Mouse (Mus musculus): Measurements from ENCODE around the gene Eri3. TPM values are rescaled to one million over a fixed set of nuclear protein-coding genes. Genes with fewer than 3 reads are reported as not detected.

Eri3 gene
- polyA plus RNA-seq, 1 experiment: not detected

DNA sequence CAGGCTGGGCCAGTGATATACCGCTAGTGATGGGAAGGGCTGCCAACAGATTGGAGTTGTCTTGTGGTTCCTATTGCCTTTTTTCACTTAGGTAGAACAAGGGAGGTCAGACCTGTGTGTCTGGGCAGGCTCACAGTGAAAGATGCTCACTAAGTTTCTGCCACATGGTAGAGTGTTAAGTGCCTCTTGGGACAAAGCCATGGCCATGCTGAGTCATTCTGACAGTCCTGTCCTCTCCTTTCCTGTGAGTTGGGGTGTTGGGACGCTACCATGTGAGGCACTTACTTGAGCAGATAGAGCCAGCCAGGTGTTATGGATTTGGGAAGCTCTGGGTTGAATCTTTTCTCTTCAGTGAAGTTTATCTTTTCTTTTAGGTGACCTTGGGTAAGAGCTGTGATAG lies 40.6 kb downstream of the Eri3 start:
- Histone ChIP-seq H3K4me3 (ENCODE audit: insufficient read depth, low read depth, low read length) (no peak overlapping the region), H3K4me1 (ENCODE audit: control insufficient read depth, insufficient read depth, low read length) (peaks cover 6% of the 10 kb centered on the region), H3K27ac (ENCODE audit: insufficient read depth, low read depth, low read length) (no peak overlapping the region)
- no peak for TF ChIP-seq CTCF (IDR thresholded peaks at IDR 0.05; ENCODE audit: insufficient read depth, low read depth, low read length)
- no peak for TF ChIP-seq POLR2A (IDR thresholded peaks at IDR 0.05; ENCODE audit: insufficient read depth, low read depth, low read length)
- 90% methylated on average over 2 of the region's 2 CpGs for WGBS

DNA sequence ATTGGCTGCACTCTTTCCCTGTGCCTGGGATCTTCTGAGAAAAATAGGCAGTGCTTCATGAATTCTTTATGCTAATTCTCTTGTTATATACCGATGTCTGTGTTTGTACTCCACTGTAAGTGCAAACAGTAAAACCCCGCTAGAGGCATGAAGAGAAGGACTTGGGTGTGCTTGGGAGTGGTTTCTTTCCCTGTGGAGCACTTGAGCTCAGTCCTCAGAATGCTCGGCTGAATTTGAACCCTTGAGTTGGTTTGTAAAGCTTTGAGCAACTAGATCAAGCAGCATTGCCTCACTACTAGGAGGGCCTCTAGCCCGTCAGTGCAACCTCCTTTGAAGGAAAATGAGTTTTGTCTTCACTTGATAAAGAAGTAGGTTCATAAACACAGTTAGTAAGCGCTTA lies 42.0 kb downstream of the Eri3 start:
- Histone ChIP-seq H3K27ac (ENCODE audit: insufficient read depth, low read depth, low read length) (no peak overlapping the region), H3K4me3 (ENCODE audit: insufficient read depth, low read depth, low read length) (no peak overlapping the region), H3K4me1 (ENCODE audit: control insufficient read depth, insufficient read depth, low read length) (peaks cover 6% of the 10 kb centered on the region)
- no peak for TF ChIP-seq POLR2A (IDR thresholded peaks at IDR 0.05; ENCODE audit: insufficient read depth, low read depth, low read length)
- TF ChIP-seq CTCF (IDR thresholded peaks at IDR 0.05; ENCODE audit: insufficient read depth, low read depth, low read length): no peak
- 93% methylated on average over 5 of the region's 5 CpGs for WGBS

DNA sequence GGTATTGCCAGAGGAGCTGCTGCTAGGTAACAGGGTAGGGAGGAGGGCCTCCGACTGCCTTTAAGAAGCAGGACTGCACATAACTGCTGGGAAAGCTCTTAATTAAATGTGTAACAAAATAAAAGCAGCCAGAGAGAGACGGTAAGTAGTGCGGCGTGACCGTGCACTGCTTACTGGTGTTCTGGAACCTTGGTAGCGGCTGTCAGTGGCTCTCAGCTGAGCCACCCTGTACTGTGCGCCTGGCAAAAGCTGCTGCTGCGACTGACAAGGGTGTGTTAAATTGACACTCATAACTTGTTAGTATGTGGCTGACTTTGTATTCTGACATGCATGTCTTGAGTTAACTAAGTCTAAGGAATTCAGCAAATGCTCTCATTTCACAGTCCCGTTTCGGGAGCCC lies 45.1 kb downstream of the Eri3 start:
- TF ChIP-seq POLR2A (IDR thresholded peaks at IDR 0.05; ENCODE audit: insufficient read depth, low read depth, low read length): no peak
- no peak for TF ChIP-seq CTCF (IDR thresholded peaks at IDR 0.05; ENCODE audit: insufficient read depth, low read depth, low read length)
- H3K4me1 ChIP-seq (ENCODE audit: control insufficient read depth, insufficient read depth, low read length): 0 out of 2 replicates have a peak, but pooled peaks cover 2% of the 10 kb centered on the region
- H3K4me3 ChIP-seq (ENCODE audit: insufficient read depth, low read depth, low read length): no peak overlapping the region
- no peak overlapping the region for H3K27ac ChIP-seq (ENCODE audit: insufficient read depth, low read depth, low read length)
- WGBS: 67% methylated on average over 10 of the region's 10 CpGs

DNA sequence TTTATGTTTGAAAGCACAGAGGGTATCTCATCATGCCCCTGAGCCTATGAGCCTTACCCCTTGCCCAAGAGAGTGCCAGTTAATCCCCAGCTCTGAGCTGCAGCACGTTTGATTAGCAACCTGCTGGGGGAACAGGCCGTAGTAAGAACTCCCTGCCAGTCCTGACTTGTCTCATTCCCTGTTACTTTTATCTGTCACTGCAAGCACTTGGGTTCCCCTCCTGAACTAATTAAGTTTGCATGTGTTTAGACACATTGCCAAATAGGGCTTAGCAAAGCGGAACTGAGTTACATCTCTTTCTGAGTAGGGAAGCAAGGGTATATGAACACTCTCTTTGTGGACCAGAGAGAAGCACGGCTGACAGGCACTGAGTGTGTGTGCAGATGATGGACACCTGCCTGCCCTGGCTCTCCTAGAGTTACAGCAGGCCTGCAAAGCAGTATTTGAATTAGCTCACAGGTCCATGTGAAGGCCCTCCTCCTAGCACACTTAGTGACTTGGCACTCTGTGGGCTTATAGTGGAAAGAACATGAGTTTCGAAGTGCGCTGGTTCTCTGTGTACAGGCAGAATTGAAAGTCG lies 49.9 kb downstream of the Eri3 start:
- TF ChIP-seq POLR2A (IDR thresholded peaks at IDR 0.05; ENCODE audit: insufficient read depth, low read depth, low read length): no peak
- no peak for TF ChIP-seq CTCF (IDR thresholded peaks at IDR 0.05; ENCODE audit: insufficient read depth, low read depth, low read length)
- 70% methylated on average over 7 of the region's 7 CpGs for WGBS
- peaks cover 14% of the 10 kb centered on the region for H3K4me1 ChIP-seq (ENCODE audit: control insufficient read depth, insufficient read depth, low read length)
- no peak overlapping the region for H3K27ac ChIP-seq (ENCODE audit: insufficient read depth, low read depth, low read length)
- no peak overlapping the region for H3K4me3 ChIP-seq (ENCODE audit: insufficient read depth, low read depth, low read length)

DNA sequence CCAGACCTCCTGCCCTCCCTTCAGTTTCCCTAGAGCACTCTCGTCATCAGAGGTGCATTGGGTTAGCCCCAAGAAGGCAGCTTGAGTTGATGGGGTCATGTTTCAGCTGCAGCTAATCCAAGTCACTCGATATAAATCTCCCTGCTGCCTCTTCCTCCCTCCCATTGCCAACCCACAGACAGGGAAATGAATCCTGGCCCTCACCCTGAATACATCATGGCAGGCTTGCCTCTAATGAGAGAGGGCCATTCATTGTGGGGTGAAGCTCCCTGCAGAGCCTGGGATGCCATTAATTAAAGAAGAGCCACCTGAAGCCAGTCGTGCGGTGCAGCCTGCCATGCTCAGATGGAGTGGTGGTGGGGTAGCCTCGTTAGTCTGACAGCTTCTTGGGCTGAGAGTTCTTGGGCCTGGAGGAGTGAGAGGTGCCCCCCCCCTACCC lies 51.2 kb downstream of the Eri3 start:
- 69% methylated on average over 5 of the region's 5 CpGs for WGBS
- Histone ChIP-seq H3K4me3 (ENCODE audit: insufficient read depth, low read depth, low read length) (no peak overlapping the region), H3K4me1 (ENCODE audit: control insufficient read depth, insufficient read depth, low read length) (peaks cover 23% of the 10 kb centered on the region), H3K27ac (ENCODE audit: insufficient read depth, low read depth, low read length) (no peak overlapping the region)
- TF ChIP-seq CTCF (IDR thresholded peaks at IDR 0.05; ENCODE audit: insufficient read depth, low read depth, low read length) (no peak), POLR2A (IDR thresholded peaks at IDR 0.05; ENCODE audit: insufficient read depth, low read depth, low read length) (no peak)

DNA sequence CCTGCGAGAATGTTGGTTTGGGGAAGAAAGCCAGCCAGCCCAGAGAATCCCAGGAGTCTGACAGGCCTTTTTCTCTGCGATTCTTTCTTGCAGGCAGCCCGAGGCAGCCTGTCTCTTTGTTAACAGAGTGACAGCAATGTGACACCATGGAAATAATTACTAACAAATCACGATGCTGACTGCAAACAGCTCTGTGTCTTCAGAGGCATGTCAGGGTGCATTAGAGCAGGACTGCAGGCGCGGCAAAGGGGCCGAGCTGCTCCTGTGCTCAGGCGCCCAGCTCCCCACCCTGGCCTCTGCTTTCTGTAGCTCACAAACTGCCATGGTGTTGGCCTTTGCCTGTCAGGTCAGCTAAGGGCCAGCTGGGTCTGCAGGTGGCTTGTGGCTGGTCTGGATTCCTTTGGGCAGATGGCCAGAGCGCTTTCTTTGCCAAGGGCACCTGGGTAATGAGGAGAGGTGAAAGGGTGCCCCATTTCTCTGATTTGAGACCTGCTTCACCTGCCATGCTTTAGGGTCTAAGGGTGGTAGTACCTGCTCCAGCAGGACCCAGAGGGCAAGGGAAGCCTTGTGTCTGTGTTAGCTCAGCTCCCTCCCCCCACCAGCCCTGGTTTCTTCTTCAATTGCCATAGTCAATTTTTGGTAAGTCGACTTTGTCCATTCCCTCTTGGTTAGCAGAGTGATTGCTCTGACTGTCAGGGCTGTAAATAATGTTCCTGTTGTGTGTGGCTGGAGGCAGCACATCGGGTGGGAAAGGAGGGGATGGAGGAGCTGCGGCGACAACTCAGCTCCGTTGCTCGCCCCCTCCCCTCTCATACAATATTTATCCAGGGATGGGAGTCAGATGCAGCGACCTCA lies 55.2 kb downstream of the Eri3 start:
- no peak overlapping the region for H3K27ac ChIP-seq (ENCODE audit: insufficient read depth, low read depth, low read length)
- WGBS: 67% methylated on average over 16 of the region's 16 CpGs
- H3K4me1 ChIP-seq (ENCODE audit: control insufficient read depth, insufficient read depth, low read length): peaks cover 41% of the 10 kb centered on the region
- H3K4me3 ChIP-seq (ENCODE audit: insufficient read depth, low read depth, low read length): no peak overlapping the region
- TF ChIP-seq POLR2A (IDR thresholded peaks at IDR 0.05; ENCODE audit: insufficient read depth, low read depth, low read length) (no peak), CTCF (IDR thresholded peaks at IDR 0.05; ENCODE audit: insufficient read depth, low read depth, low read length) (no peak)

DNA sequence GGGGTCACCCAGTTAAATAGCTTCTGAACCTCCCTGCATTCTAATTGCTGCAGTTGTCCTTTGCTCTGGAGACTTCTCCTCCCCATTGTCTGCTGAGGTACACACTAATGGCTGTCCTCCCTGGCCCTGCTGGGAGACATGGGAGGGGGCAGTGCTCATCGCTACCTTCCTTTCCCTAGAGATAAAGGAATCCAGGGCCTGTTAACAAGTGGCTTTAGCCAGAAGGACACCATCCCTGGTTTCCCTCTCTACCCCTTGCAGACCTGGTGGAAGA lies 55.7 kb downstream of the Eri3 start:
- no peak overlapping the region for H3K27ac ChIP-seq (ENCODE audit: insufficient read depth, low read depth, low read length)
- H3K4me1 ChIP-seq (ENCODE audit: control insufficient read depth, insufficient read depth, low read length): peaks cover 41% of the 10 kb centered on the region
- H3K4me3 ChIP-seq (ENCODE audit: insufficient read depth, low read depth, low read length): no peak overlapping the region
- no peak for TF ChIP-seq CTCF (IDR thresholded peaks at IDR 0.05; ENCODE audit: insufficient read depth, low read depth, low read length)
- no peak for TF ChIP-seq POLR2A (IDR thresholded peaks at IDR 0.05; ENCODE audit: insufficient read depth, low read depth, low read length)
- WGBS: 96% methylated on average over 1 of the region's 1 CpGs

DNA sequence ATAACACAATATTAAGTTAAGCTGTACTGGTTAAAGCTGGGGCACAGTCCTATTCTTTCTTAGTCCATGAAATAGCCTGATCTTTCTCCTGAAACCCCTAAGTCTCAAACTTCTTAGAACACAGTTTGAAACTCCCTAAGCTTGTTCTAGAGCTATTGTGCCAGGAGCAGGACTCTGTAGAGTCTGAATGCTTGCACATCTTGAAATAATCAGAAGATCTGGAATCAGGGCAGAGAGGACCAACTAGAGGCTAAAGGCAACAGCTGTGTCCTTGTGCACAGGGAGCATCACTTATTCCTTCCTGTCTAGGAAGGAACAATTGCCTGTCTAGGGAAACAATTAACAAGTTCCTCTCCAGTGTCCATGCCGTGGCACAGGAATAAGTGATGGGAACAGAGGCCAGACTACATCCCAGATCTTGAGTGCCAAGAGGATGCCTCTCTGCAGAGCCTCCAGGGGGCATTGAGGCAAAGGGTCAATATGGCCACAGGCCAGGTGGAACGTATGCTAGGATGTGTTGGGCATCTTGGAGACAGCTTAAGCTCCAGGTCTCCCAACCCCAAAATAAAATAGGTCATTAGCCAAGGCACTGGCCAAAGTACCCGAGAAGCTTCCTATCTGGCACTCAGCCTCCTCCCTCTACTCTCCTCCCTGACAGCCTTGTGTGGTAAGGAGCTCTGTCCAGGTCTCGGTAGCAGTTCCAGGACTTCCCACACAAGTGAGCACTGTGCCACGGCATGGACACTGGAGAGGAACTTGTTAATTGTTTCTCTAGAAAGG lies 56.9 kb downstream of the Eri3 start:
- TF ChIP-seq POLR2A (IDR thresholded peaks at IDR 0.05; ENCODE audit: insufficient read depth, low read depth, low read length): no peak
- no peak for TF ChIP-seq CTCF (IDR thresholded peaks at IDR 0.05; ENCODE audit: insufficient read depth, low read depth, low read length)
- 86% methylated on average over 5 of the region's 5 CpGs for WGBS
- H3K27ac ChIP-seq (ENCODE audit: insufficient read depth, low read depth, low read length): no peak overlapping the region
- no peak overlapping the region for H3K4me3 ChIP-seq (ENCODE audit: insufficient read depth, low read depth, low read length)
- peaks cover 35% of the 10 kb centered on the region for H3K4me1 ChIP-seq (ENCODE audit: control insufficient read depth, insufficient read depth, low read length)

DNA sequence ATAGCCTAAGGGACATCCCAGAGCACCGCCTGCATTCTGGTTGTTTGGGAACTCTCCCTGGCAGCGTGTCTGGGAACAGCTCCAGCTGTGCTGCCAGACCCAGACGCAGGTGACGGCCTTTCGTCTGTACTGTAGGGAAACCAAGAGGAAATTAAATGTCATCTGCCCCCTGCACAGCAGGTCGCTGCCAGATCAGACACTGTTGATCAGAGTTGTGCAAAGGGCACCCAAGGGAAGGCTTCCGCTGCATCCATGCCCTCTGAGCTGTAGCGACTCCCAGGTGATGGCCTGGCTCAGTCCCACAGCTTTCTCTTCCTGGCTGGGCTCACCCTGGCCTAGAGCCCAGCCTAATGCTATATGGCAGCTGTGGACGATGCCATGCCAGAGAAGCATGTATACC lies 58.1 kb downstream of the Eri3 start:
- TF ChIP-seq CTCF (IDR thresholded peaks at IDR 0.05; ENCODE audit: insufficient read depth, low read depth, low read length) (no peak), POLR2A (IDR thresholded peaks at IDR 0.05; ENCODE audit: insufficient read depth, low read depth, low read length) (no peak)
- H3K27ac ChIP-seq (ENCODE audit: insufficient read depth, low read depth, low read length): no peak overlapping the region

More for the DNA sequence above, 58.1 kb downstream of the Eri3 start:
- Histone ChIP-seq H3K4me3 (ENCODE audit: insufficient read depth, low read depth, low read length) (no peak overlapping the region), H3K4me1 (ENCODE audit: control insufficient read depth, insufficient read depth, low read length) (peaks cover 35% of the 10 kb centered on the region)
- 56% methylated on average over 9 of the region's 9 CpGs for WGBS
